Mouse (Mus musculus): ENCODE data around the gene Mageb2. TPM values are rescaled to one million over a fixed set of nuclear protein-coding genes. Genes with fewer than 3 reads are reported as not detected.
"Not testable (repeated sequence)": the region's sequence is repeated elsewhere in the genome, so short reads cannot be mapped to it uniquely, and the experiment has no call there.

Gene Mageb2
- not detected in 2 replicates for polyA plus RNA-seq (2014; fragmentation: Nextera tagmentation; extraction: Ambion mirVana)

GRCm38 (mm10) chrX:91331390-91331789 lies at the start of gene Mageb2:
Mageb2 (plus strand) TSS chrX:91331690.
- ATAC-seq (replicated peaks; ENCODE audit: low FRiP score): not testable (repeated sequence)

DNA sequence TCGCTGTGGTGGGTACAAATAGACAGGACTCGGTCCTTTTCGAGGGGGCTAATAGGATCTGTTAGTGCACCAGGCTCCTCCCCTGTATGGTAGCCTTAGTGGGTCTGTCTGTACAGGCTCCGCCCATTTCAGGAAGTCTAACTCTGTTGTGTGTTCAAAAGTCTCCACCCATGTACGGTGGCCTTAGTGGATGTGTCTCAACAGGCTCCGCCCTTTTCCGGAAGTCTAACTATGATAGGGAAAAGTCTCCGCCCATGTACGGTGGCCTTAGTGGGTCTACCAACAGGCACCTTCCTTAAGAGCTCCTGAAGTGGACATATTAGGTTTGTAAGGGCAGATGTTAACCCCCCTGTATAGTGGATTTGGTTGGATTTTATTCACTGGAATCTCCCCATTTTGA lies 18.2 kb upstream of the Mageb2 start:
- not testable (repeated sequence) for DNase-seq (ENCODE audit: low spot score); H3K4me2 ChIP-seq; H3K27ac ChIP-seq (ENCODE audit: low read depth, low read length); H3K9me3 ChIP-seq (ENCODE audit: control insufficient read depth, low read length); H3K4me1 ChIP-seq (replicated peaks; ENCODE audit: control insufficient read depth, insufficient read depth, low read length); H3K36me3 ChIP-seq (ENCODE audit: control insufficient read depth, insufficient read depth, low read length); H3K9ac ChIP-seq (ENCODE audit: low read depth, low read length); H3K27me3 ChIP-seq (replicated peaks; ENCODE audit: control insufficient read depth, insufficient read depth, low read length); H3K4me3 ChIP-seq (ENCODE audit: low read depth, low read length); ATAC-seq (replicated peaks; ENCODE audit: low FRiP score)
- WGBS: 86% methylated on average over 9 of the region's 9 CpGs

More at GRCm38 (mm10) chrX:91331390-91331789, at the start of gene Mageb2:
- DNase-seq (ENCODE audit: low spot score); H3K27me3 ChIP-seq (replicated peaks; ENCODE audit: control insufficient read depth, insufficient read depth, low read length); H3K27ac ChIP-seq (ENCODE audit: low read depth, low read length); H3K36me3 ChIP-seq (ENCODE audit: control insufficient read depth, insufficient read depth, low read length); H3K9ac ChIP-seq (ENCODE audit: low read depth, low read length); H3K4me3 ChIP-seq (ENCODE audit: low read depth, low read length); H3K4me2 ChIP-seq; H3K4me1 ChIP-seq (replicated peaks; ENCODE audit: control insufficient read depth, insufficient read depth, low read length); H3K9me3 ChIP-seq (ENCODE audit: control insufficient read depth, low read length): not testable (repeated sequence)
- 79% methylated on average over 2 of the region's 2 CpGs for WGBS

Other genes with a start within 250 kb of the Mageb2 start
- not detected in 2 replicates for gene Gm5072, start 60.8 kb downstream of the Mageb2 start, polyA plus RNA-seq (2014; fragmentation: Nextera tagmentation; extraction: Ambion mirVana)
- not detected in 2 replicates for gene Gm8914, start 148.4 kb downstream of the Mageb2 start, polyA plus RNA-seq (2014; fragmentation: Nextera tagmentation; extraction: Ambion mirVana)
- gene 1700084M14Rik, start 244.2 kb downstream of the Mageb2 start, polyA plus RNA-seq (2014; fragmentation: Nextera tagmentation; extraction: Ambion mirVana): not detected in 2 replicates

All from liver, embryonic 11.5 days (tissue).